Mouse (Mus musculus): Measurements from ENCODE around the gene Peg10. TPM values are rescaled to one million over a fixed set of nuclear protein-coding genes. Genes with fewer than 3 reads are reported as not detected.

Peg10 gene
- polyA plus RNA-seq, 1 experiment from 2014 or later: 1.2 TPM

- H3K36me3 ChIP-seq (replicated peaks; ENCODE audit: insufficient read depth, low read length): no peaks in the 10 kb centered on the region
- H3K4me3 ChIP-seq (ENCODE audit: low read depth, low read length): no peak overlapping the region
- H3K27ac ChIP-seq (ENCODE audit: low read depth): no peak overlapping the region
- H3K9ac ChIP-seq (replicated peaks): no peak overlapping the region
- no peak overlapping the region for H3K4me2 ChIP-seq (ENCODE audit: low read depth, low read length)
- no peak for ATAC-seq
- H3K4me1 ChIP-seq (ENCODE audit: insufficient read depth): no peaks in the 10 kb centered on the region
- TF ChIP-seq EP300 (IDR thresholded peaks at IDR 0.05; ENCODE audit: low read depth) (no peak), CTCF (IDR thresholded peaks at IDR 0.05; ENCODE audit: low read depth) (no peak)
- H3K27me3 ChIP-seq (ENCODE audit: insufficient read depth, low read length): no peaks in the 10 kb centered on the region
- no peaks in the 10 kb centered on the region for H3K9me3 ChIP-seq (ENCODE audit: low read length)
- WGBS (ENCODE audit: insufficient replicate concordance): 74% methylated on average over 2 of the region's 2 CpGs
- DNase-seq: no peak
Measured at GRCm38 (mm10) chr6:4717344-4717743, 29.8 kb upstream of the Peg10 start.

GRCm38 (mm10) chr6:4722142-4722541, 25.0 kb upstream of the Peg10 start:
- TF ChIP-seq CTCF (IDR thresholded peaks at IDR 0.05; ENCODE audit: low read depth) (no peak), EP300 (IDR thresholded peaks at IDR 0.05; ENCODE audit: low read depth) (no peak)
- Histone ChIP-seq H3K36me3 (replicated peaks; ENCODE audit: insufficient read depth, low read length) (no peaks in the 10 kb centered on the region), H3K27me3 (ENCODE audit: insufficient read depth, low read length) (no peaks in the 10 kb centered on the region), H3K9ac (replicated peaks) (no peak overlapping the region), H3K4me2 (ENCODE audit: low read depth, low read length) (no peak overlapping the region), H3K27ac (ENCODE audit: low read depth) (no peak overlapping the region), H3K4me3 (ENCODE audit: low read depth, low read length) (no peak overlapping the region), H3K9me3 (ENCODE audit: low read length) (no peaks in the 10 kb centered on the region), H3K4me1 (ENCODE audit: insufficient read depth) (no peaks in the 10 kb centered on the region)
- DNase-seq: no peak
- WGBS (ENCODE audit: insufficient replicate concordance): 79% methylated on average over 6 of the region's 6 CpGs
- no peak for ATAC-seq

GRCm38 (mm10) chr6:4722739-4723138, 24.4 kb upstream of the Peg10 start:
- ATAC-seq (no peak), DNase-seq (no peak)
- TF ChIP-seq CTCF (IDR thresholded peaks at IDR 0.05; ENCODE audit: low read depth) (no peak), EP300 (IDR thresholded peaks at IDR 0.05; ENCODE audit: low read depth) (no peak)
- Histone ChIP-seq H3K4me1 (ENCODE audit: insufficient read depth) (no peaks in the 10 kb centered on the region), H3K36me3 (replicated peaks; ENCODE audit: insufficient read depth, low read length) (no peaks in the 10 kb centered on the region), H3K27me3 (ENCODE audit: insufficient read depth, low read length) (no peaks in the 10 kb centered on the region), H3K4me2 (ENCODE audit: low read depth, low read length) (no peak overlapping the region), H3K9me3 (ENCODE audit: low read length) (no peaks in the 10 kb centered on the region), H3K9ac (replicated peaks) (no peak overlapping the region), H3K27ac (ENCODE audit: low read depth) (no peak overlapping the region), H3K4me3 (ENCODE audit: low read depth, low read length) (no peak overlapping the region)
- WGBS (ENCODE audit: insufficient replicate concordance): 83% methylated on average over 13 of the region's 13 CpGs

GRCm38 (mm10) chr6:4723998-4724757, 22.9 kb upstream of the Peg10 start:
- no peak overlapping the region for H3K9ac ChIP-seq (replicated peaks)
- 82% methylated on average over 15 of the region's 15 CpGs for WGBS (ENCODE audit: insufficient replicate concordance)
- DNase-seq: no peak
- H3K27ac ChIP-seq (ENCODE audit: low read depth): no peak overlapping the region
- H3K4me1 ChIP-seq (ENCODE audit: insufficient read depth): no peaks in the 10 kb centered on the region
- H3K9me3 ChIP-seq (ENCODE audit: low read length): no peaks in the 10 kb centered on the region
- no peak overlapping the region for H3K4me3 ChIP-seq (ENCODE audit: low read depth, low read length)
- H3K27me3 ChIP-seq (ENCODE audit: insufficient read depth, low read length): no peaks in the 10 kb centered on the region
- no peaks in the 10 kb centered on the region for H3K36me3 ChIP-seq (replicated peaks; ENCODE audit: insufficient read depth, low read length)
- H3K4me2 ChIP-seq (ENCODE audit: low read depth, low read length): no peak overlapping the region
- TF ChIP-seq CTCF (IDR thresholded peaks at IDR 0.05; ENCODE audit: low read depth) (no peak), EP300 (IDR thresholded peaks at IDR 0.05; ENCODE audit: low read depth) (no peak)
- no peak for ATAC-seq

- H3K9ac ChIP-seq (replicated peaks): no peak overlapping the region
- H3K4me2 ChIP-seq (ENCODE audit: low read depth, low read length): no peak overlapping the region
- ATAC-seq (no peak), DNase-seq (no peak)
- no peaks in the 10 kb centered on the region for H3K4me1 ChIP-seq (ENCODE audit: insufficient read depth)
- no peaks in the 10 kb centered on the region for H3K27me3 ChIP-seq (ENCODE audit: insufficient read depth, low read length)
- H3K4me3 ChIP-seq (ENCODE audit: low read depth, low read length): no peak overlapping the region
- no peak overlapping the region for H3K27ac ChIP-seq (ENCODE audit: low read depth)
- H3K9me3 ChIP-seq (ENCODE audit: low read length): no peaks in the 10 kb centered on the region
- no peaks in the 10 kb centered on the region for H3K36me3 ChIP-seq (replicated peaks; ENCODE audit: insufficient read depth, low read length)
- WGBS (ENCODE audit: insufficient replicate concordance): 43% methylated on average over 2 of the region's 2 CpGs
- TF ChIP-seq EP300 (IDR thresholded peaks at IDR 0.05; ENCODE audit: low read depth): no peak
- TF ChIP-seq CTCF (IDR thresholded peaks at IDR 0.05; ENCODE audit: low read depth): no peak
Measured at GRCm38 (mm10) chr6:4728305-4728704, 18.8 kb upstream of the Peg10 start.

- Histone ChIP-seq H3K36me3 (replicated peaks; ENCODE audit: insufficient read depth, low read length) (no peaks in the 10 kb centered on the region), H3K4me2 (ENCODE audit: low read depth, low read length) (no peak overlapping the region), H3K4me1 (ENCODE audit: insufficient read depth) (no peaks in the 10 kb centered on the region), H3K9me3 (ENCODE audit: low read length) (no peaks in the 10 kb centered on the region), H3K9ac (replicated peaks) (no peak overlapping the region), H3K27me3 (ENCODE audit: insufficient read depth, low read length) (no peaks in the 10 kb centered on the region), H3K4me3 (ENCODE audit: low read depth, low read length) (no peak overlapping the region), H3K27ac (ENCODE audit: low read depth) (no peak overlapping the region)
- no peak for TF ChIP-seq EP300 (IDR thresholded peaks at IDR 0.05; ENCODE audit: low read depth)
- TF ChIP-seq CTCF (IDR thresholded peaks at IDR 0.05; ENCODE audit: low read depth): no peak
- ATAC-seq (no peak), DNase-seq (no peak)
- WGBS (ENCODE audit: insufficient replicate concordance): 56% methylated on average over 8 of the region's 8 CpGs
Measured at GRCm38 (mm10) chr6:4731675-4732074, 15.4 kb upstream of the Peg10 start.
